Mouse (Mus musculus): ENCODE measurements around the gene Chst15. TPM values are rescaled to one million over a fixed set of nuclear protein-coding genes. Genes with fewer than 3 reads are reported as not detected.

Gene Chst15
- 17.8 and 19.3 TPM in 2 replicates for polyA plus RNA-seq (2015; fragmentation: Nextera tagmentation; extraction: Ambion mirVana)

GRCm38 (mm10) chr7:132317036-132317541 lies at the start of gene Chst15:
Chst15 (minus strand) TSS chr7:132317228.
- 0 out of 2 replicates have a peak, but pooled peaks cover 3% of the 10 kb centered on the region for H3K27me3 ChIP-seq
- H3K4me3 ChIP-seq (replicated peaks): peak within 1 kb of the TSS; percentile 79
- ATAC-seq (replicated peaks; ENCODE audit: low FRiP score): peak; percentile 66
- peaks cover 41% of the 10 kb centered on the region for H3K4me1 ChIP-seq
- H3K4me2 ChIP-seq: peak within 1 kb of the TSS; percentile 86
- peak within 1 kb of the TSS; percentile 90 for H3K27ac ChIP-seq
- WGBS: under 1% methylated on average over 34 of the region's 34 CpGs
- peak within 1 kb of the TSS; percentile 84 for H3K9ac ChIP-seq
- no peaks in the 10 kb centered on the region for H3K9me3 ChIP-seq (replicated peaks)
- H3K36me3 ChIP-seq: no peaks in the 10 kb centered on the region

GRCm38 (mm10) chr7:132365703-132366384 lies 48.8 kb upstream of the Chst15 start:
- Histone ChIP-seq H3K27me3 (no peaks in the 10 kb centered on the region), H3K4me2 (no peak overlapping the region), H3K9me3 (replicated peaks) (no peaks in the 10 kb centered on the region), H3K36me3 (no peaks in the 10 kb centered on the region), H3K27ac (no peak overlapping the region), H3K4me1 (peaks cover 22% of the 10 kb centered on the region), H3K9ac (no peak overlapping the region), H3K4me3 (replicated peaks) (no peak overlapping the region)
- ATAC-seq (replicated peaks; ENCODE audit: low FRiP score): no peak
- 78% methylated on average over 5 of the region's 5 CpGs for WGBS

- Histone ChIP-seq H3K4me3 (replicated peaks) (no peak overlapping the region), H3K9ac (no peak overlapping the region), H3K27ac (no peak overlapping the region), H3K9me3 (replicated peaks) (no peaks in the 10 kb centered on the region), H3K27me3 (no peaks in the 10 kb centered on the region), H3K4me2 (no peak overlapping the region), H3K36me3 (no peaks in the 10 kb centered on the region), H3K4me1 (peaks cover 22% of the 10 kb centered on the region)
- 82% methylated on average over 5 of the region's 5 CpGs for WGBS
- ATAC-seq (replicated peaks; ENCODE audit: low FRiP score): no peak
Observed at GRCm38 (mm10) chr7:132365111-132365510, 48.1 kb upstream of the Chst15 start.

GRCm38 (mm10) chr7:132364506-132364905 lies 47.5 kb upstream of the Chst15 start:
- no peak for ATAC-seq (replicated peaks; ENCODE audit: low FRiP score)
- Histone ChIP-seq H3K27me3 (no peaks in the 10 kb centered on the region), H3K27ac (no peak overlapping the region), H3K9ac (no peak overlapping the region), H3K9me3 (replicated peaks) (no peaks in the 10 kb centered on the region), H3K4me2 (no peak overlapping the region), H3K36me3 (no peaks in the 10 kb centered on the region), H3K4me3 (replicated peaks) (no peak overlapping the region), H3K4me1 (peaks cover 21% of the 10 kb centered on the region)
- WGBS: 21% methylated on average over 5 of the region's 5 CpGs

GRCm38 (mm10) chr7:132360336-132360735 lies 43.3 kb upstream of the Chst15 start:
- no peak overlapping the region for H3K4me2 ChIP-seq
- no peak overlapping the region for H3K4me3 ChIP-seq (replicated peaks)
- no peaks in the 10 kb centered on the region for H3K27me3 ChIP-seq
- H3K9ac ChIP-seq: no peak overlapping the region
- no peaks in the 10 kb centered on the region for H3K36me3 ChIP-seq
- no peak for ATAC-seq (replicated peaks; ENCODE audit: low FRiP score)
- no peak overlapping the region for H3K27ac ChIP-seq
- no peaks in the 10 kb centered on the region for H3K9me3 ChIP-seq (replicated peaks)
- H3K4me1 ChIP-seq: peaks cover 30% of the 10 kb centered on the region
- WGBS: 63% methylated on average over 4 of the region's 4 CpGs

- Histone ChIP-seq H3K36me3 (no peaks in the 10 kb centered on the region), H3K4me2 (no peak overlapping the region), H3K27me3 (no peaks in the 10 kb centered on the region), H3K4me3 (replicated peaks) (no peak overlapping the region), H3K27ac (peak overlapping the region; percentile 37; the same call in 1 of the 2 replicates), H3K9me3 (replicated peaks) (no peaks in the 10 kb centered on the region), H3K9ac (no peak overlapping the region), H3K4me1 (peaks cover 23% of the 10 kb centered on the region)
- no peak for ATAC-seq (replicated peaks; ENCODE audit: low FRiP score)
- WGBS: 24% methylated on average over 4 of the region's 4 CpGs
Observed at GRCm38 (mm10) chr7:132358709-132359108, 41.7 kb upstream of the Chst15 start.

GRCm38 (mm10) chr7:132358250-132358649 lies 41.2 kb upstream of the Chst15 start:
- Histone ChIP-seq H3K27ac (peak overlapping the region; percentile 37; the same call in 1 of the 2 replicates), H3K4me3 (replicated peaks) (no peak overlapping the region), H3K36me3 (no peaks in the 10 kb centered on the region), H3K9me3 (replicated peaks) (no peaks in the 10 kb centered on the region), H3K4me2 (no peak overlapping the region), H3K9ac (no peak overlapping the region), H3K4me1 (peaks cover 23% of the 10 kb centered on the region), H3K27me3 (no peaks in the 10 kb centered on the region)
- WGBS: 44% methylated on average over 3 of the region's 3 CpGs
- ATAC-seq (replicated peaks; ENCODE audit: low FRiP score): no peak

- ATAC-seq (replicated peaks; ENCODE audit: low FRiP score): no peak
- Histone ChIP-seq H3K27ac (no peak overlapping the region), H3K27me3 (no peaks in the 10 kb centered on the region), H3K4me1 (peaks cover 23% of the 10 kb centered on the region), H3K4me3 (replicated peaks) (no peak overlapping the region), H3K4me2 (no peak overlapping the region), H3K9me3 (replicated peaks) (no peaks in the 10 kb centered on the region), H3K36me3 (no peaks in the 10 kb centered on the region), H3K9ac (no peak overlapping the region)
- 90% methylated on average over 3 of the region's 3 CpGs for whole genome bisulfite sequencing
Observed at GRCm38 (mm10) chr7:132357841-132358237, 40.8 kb upstream of the Chst15 start.

- Histone ChIP-seq H3K9me3 (replicated peaks) (no peaks in the 10 kb centered on the region), H3K27me3 (no peaks in the 10 kb centered on the region), H3K4me1 (peaks cover 23% of the 10 kb centered on the region), H3K9ac (no peak overlapping the region), H3K4me2 (no peak overlapping the region), H3K4me3 (replicated peaks) (no peak overlapping the region), H3K27ac (no peak overlapping the region), H3K36me3 (no peaks in the 10 kb centered on the region)
- WGBS: 61% methylated on average over 10 of the region's 10 CpGs
- no peak for ATAC-seq (replicated peaks; ENCODE audit: low FRiP score)
Observed at GRCm38 (mm10) chr7:132356881-132357840, 40.1 kb upstream of the Chst15 start.

GRCm38 (mm10) chr7:132356185-132356584 lies 39.2 kb upstream of the Chst15 start:
- Histone ChIP-seq H3K27me3 (no peaks in the 10 kb centered on the region), H3K27ac (no peak overlapping the region), H3K4me1 (peaks cover 23% of the 10 kb centered on the region), H3K9ac (no peak overlapping the region), H3K36me3 (no peaks in the 10 kb centered on the region), H3K4me3 (replicated peaks) (no peak overlapping the region), H3K9me3 (replicated peaks) (no peaks in the 10 kb centered on the region), H3K4me2 (no peak overlapping the region)
- WGBS: 25% methylated on average over 8 of the region's 8 CpGs
- ATAC-seq (replicated peaks; ENCODE audit: low FRiP score): no peak

GRCm38 (mm10) chr7:132355767-132356166 lies 38.7 kb upstream of the Chst15 start:
- Histone ChIP-seq H3K9me3 (replicated peaks) (no peaks in the 10 kb centered on the region), H3K4me1 (peaks cover 23% of the 10 kb centered on the region), H3K27ac (no peak overlapping the region), H3K36me3 (no peaks in the 10 kb centered on the region), H3K9ac (no peak overlapping the region), H3K4me3 (replicated peaks) (no peak overlapping the region), H3K4me2 (no peak overlapping the region), H3K27me3 (no peaks in the 10 kb centered on the region)
- no peak for ATAC-seq (replicated peaks; ENCODE audit: low FRiP score)
- 64% methylated on average over 6 of the region's 6 CpGs for WGBS

GRCm38 (mm10) chr7:132349075-132349572 lies 32.1 kb upstream of the Chst15 start:
- Histone ChIP-seq H3K27ac (no peak overlapping the region), H3K9me3 (replicated peaks) (no peaks in the 10 kb centered on the region), H3K4me2 (no peak overlapping the region), H3K36me3 (no peaks in the 10 kb centered on the region), H3K27me3 (no peaks in the 10 kb centered on the region), H3K4me3 (replicated peaks) (no peak overlapping the region), H3K4me1 (peaks cover 9% of the 10 kb centered on the region; the same call in 1 of the 2 replicates), H3K9ac (no peak overlapping the region)
- ATAC-seq (replicated peaks; ENCODE audit: low FRiP score): no peak
- 54% methylated on average over 6 of the region's 6 CpGs for WGBS

Measured in kidney, embryonic 15.5 days (tissue).